Mouse (Mus musculus): ENCODE results near the gene A730009L09Rik.

The A730009L09Rik gene

DNA sequence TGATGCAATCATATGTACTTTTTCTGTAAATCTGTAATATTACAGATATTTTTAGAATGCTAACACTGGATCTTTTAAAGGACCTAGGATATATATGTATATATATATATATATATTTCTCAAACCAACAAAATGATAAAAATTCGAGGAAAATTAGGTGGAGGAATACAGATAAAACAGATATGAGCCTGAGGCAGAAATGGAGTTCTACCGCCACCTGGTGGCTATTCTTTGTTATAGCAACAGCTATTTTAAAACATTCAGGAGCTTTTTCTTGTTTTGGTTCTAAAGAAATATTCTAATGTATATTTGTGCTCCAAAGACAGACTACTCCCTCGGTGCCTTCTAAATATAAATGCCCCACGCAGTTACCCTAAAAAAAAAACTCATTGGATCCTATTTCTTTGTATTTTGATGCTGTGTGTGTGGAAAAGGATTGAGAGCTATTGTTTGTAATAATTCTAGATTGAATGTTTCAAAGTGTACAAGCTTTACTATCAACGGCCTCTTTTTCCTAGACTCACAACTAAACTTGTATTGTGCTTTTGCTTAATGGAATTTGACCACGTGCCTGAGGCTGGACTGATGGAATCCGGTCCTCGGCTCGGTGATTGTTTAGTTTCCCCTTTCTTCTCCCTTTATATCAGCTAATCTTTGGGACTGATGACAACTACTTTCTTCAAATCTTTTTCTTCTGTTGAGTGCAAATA is 44.8 kb downstream of the A730009L09Rik start:
- no peak for DNase-seq (ENCODE audit: extremely low spot score, low read depth, low spot score)

DNA sequence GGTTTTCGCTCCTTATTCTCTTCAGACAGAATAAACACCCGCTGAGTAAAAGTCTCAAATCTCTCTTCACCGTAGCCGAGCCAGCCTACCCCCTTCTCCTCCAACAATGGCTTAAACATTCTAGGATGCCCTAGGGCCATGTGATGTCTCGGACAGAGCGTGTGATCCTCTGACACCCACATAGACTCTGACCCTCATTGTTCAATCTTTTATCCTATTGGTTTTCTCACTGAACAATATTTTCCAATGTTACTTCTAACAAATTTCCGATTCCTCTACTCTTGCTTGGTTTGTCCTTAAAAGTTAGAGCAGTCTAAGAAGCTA is 45.3 kb downstream of the A730009L09Rik start:
- no peak for DNase-seq (ENCODE audit: extremely low spot score, low read depth, low spot score)

Measured in hindlimb bud, embryonic 11.5 days (tissue).